Mouse (Mus musculus) lung, embryonic 15.5 days (tissue): ENCODE results near the gene Patj. TPM values are rescaled to one million over a fixed set of nuclear protein-coding genes. Genes with fewer than 3 reads are reported as not detected.

Experiments
- ATAC-seq: fragments of 200-750 bp; cut with Nextera tagmentation; 2 replicates; pipeline ENCODE4 v1.8.0; 2017; ENCODE audit warnings: moderate number of reproducible peaks, borderline replicate concordance; ENCODE audit not compliant: low FRiP score, low TSS enrichment; ENCODE audit errors: extremely low read depth
- H3K27ac ChIP-seq: fragments of 300-500 bp; sonication (generic); 2 replicates; pipeline ENCODE4 v1.5.1; 2015; ENCODE audit warnings: moderate library complexity, mild to moderate bottlenecking, inconsistent platforms
- H3K27me3 ChIP-seq: fragments of 300-500 bp; sonication (generic); 2 replicates; pipeline ENCODE4 v1.6.1; 2015; ENCODE audit warnings: inconsistent platforms
- H3K36me3 ChIP-seq: fragments of 300-500 bp; sonication (generic); 2 replicates; pipeline ENCODE4 v1.6.1; 2015; ENCODE audit warnings: inconsistent platforms
- H3K4me1 ChIP-seq: fragments of 300-500 bp; sonication (generic); 2 replicates; pipeline ENCODE4 v1.6.1; 2015; ENCODE audit warnings: inconsistent platforms
- H3K4me2 ChIP-seq: fragments of 300-500 bp; sonication (generic); 2 replicates; pipeline ENCODE4 v1.6.1; 2015; ENCODE audit warnings: inconsistent platforms, mild to moderate bottlenecking, moderate library complexity
- H3K4me3 ChIP-seq: fragments of 300-500 bp; sonication (generic); 2 replicates; pipeline ENCODE4 v1.5.1; 2015; ENCODE audit warnings: mild to moderate bottlenecking, inconsistent platforms
- H3K9ac ChIP-seq: fragments of 300-500 bp; sonication (generic); 2 replicates; pipeline ENCODE4 v1.6.1; 2015; ENCODE audit warnings: inconsistent platforms
- H3K9me3 ChIP-seq: fragments of 300-500 bp; sonication (generic); 2 replicates; pipeline ENCODE4 v1.6.1; 2016; ENCODE audit warnings: inconsistent platforms
- WGBS: fragments of 180-500 bp; shearing (Covaris S2); methylation state at CpG from one replicate; pipeline ENCODE4 v1.1.7; 2015; 5-methylcytosine and 5-hydroxymethylcytosine counted together
- polyA plus RNA-seq: library from polyadenylated mRNA; unstranded; fragments of >200 nt; fragmentation: Nextera tagmentation; extraction: Ambion mirVana; gene quantifications from 2 replicates; pipeline ENCODE4 v1.2.1, GENCODE M21; 2015

Gene Patj
- polyA plus RNA-seq, 1 experiment from 2014 or later = 23.8 TPM

DNA sequence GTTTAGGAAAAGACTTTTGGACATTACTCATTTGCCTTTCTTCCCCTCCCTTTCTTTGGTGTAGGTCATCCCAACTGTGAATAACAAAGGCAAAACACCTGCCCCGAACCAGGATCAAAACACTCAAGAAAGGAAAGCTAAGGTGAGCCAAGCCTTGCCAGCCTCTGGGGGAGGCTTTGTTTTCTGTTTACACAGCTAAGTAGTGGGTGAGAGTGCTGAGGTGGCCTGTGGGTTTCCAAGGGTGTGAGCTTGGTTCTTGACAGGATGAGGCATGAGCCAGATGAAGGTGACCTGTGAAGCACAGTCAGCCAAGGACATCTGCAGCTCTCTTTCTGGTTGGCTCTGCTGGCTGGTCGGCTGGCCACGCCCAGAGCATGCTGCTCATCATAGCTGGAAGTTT, 139.9 kb downstream of the Patj start:
- H3K27me3 ChIP-seq = no peaks in the 10 kb centered on the region
- ATAC-seq = no peak
- no peaks in the 10 kb centered on the region for H3K9me3 ChIP-seq
- no peak overlapping the region for H3K4me2 ChIP-seq
- 81% methylated on average over 3 of the region's 3 CpGs for WGBS
- no peak overlapping the region for H3K27ac ChIP-seq
- no peak overlapping the region for H3K4me3 ChIP-seq
- H3K9ac ChIP-seq = no peak overlapping the region
- H3K36me3 ChIP-seq = no peaks in the 10 kb centered on the region
- H3K4me1 ChIP-seq = no peaks in the 10 kb centered on the region

DNA sequence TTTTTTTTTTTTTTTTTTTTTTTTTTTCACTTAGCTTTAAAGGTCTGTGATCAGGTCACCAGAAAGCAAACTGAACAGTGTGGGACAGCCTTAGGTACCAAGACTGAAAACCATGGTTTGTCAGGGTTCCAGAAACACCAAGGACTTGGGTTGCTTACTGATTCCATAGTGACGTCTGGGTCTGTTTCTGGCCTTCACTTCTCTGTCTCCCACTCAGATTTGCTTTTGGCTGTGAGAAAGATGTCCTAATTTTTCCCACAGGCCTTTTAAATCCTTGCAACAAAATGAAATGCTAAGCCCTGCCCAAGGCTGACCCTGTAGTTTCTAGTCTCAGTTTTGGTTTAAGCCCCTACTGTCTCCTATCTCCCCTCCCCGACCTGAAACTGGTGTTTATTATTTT, 146.0 kb downstream of the Patj start:
- Histone ChIP-seq H3K27ac (no peak overlapping the region), H3K9me3 (no peaks in the 10 kb centered on the region), H3K36me3 (no peaks in the 10 kb centered on the region), H3K4me3 (no peak overlapping the region), H3K4me2 (no peak overlapping the region), H3K9ac (no peak overlapping the region), H3K4me1 (no peaks in the 10 kb centered on the region), H3K27me3 (no peaks in the 10 kb centered on the region)
- no peak for ATAC-seq
- 65% methylated on average over 2 of the region's 2 CpGs for WGBS

DNA sequence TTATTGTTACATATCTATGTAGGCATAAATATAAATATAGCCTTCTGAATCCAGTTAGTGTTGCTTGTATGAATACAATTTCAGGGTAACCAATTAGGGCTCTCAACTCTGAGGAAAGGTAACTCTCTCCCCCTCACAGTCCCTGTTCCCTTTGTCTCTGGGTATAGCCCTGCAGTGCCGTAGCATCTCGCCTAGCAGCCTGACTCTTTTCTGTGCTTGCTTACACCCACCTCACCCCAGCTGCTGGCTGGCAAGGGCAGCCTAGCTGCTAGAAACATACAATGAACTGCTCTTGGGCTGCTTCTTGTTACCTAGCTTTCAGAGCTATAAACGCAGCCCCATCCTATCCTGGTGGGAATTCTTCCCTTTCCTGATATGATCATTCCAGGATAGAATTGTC, 147.4 kb downstream of the Patj start:
- no peak for ATAC-seq
- Histone ChIP-seq H3K4me2 (no peak overlapping the region), H3K9me3 (no peaks in the 10 kb centered on the region), H3K4me1 (no peaks in the 10 kb centered on the region), H3K27me3 (no peaks in the 10 kb centered on the region), H3K4me3 (no peak overlapping the region), H3K27ac (no peak overlapping the region), H3K36me3 (no peaks in the 10 kb centered on the region), H3K9ac (no peak overlapping the region)
- 75% methylated on average over 3 of the region's 3 CpGs for WGBS

DNA sequence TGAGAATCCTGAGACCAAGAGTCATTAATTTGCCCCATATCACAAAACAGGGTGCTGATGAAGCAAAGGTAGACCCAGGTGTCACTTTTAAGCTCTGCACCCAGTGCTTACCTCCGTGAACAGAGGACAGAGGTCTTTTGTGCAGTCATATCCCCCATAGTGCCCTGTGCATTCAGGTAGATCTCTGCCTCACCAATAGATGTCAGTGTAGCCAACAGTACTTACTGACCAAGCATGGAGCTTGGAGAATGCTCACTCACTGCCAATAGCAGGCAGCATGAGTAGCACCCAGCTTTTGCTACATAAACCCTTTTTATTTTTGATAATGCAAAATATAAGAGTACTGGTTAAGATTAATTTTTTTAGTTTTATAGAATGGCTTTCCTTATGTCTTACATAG, 149.8 kb downstream of the Patj start:
- Histone ChIP-seq H3K27ac (no peak overlapping the region), H3K4me2 (no peak overlapping the region), H3K27me3 (no peaks in the 10 kb centered on the region), H3K4me1 (no peaks in the 10 kb centered on the region), H3K36me3 (no peaks in the 10 kb centered on the region), H3K9ac (no peak overlapping the region), H3K4me3 (no peak overlapping the region), H3K9me3 (no peaks in the 10 kb centered on the region)
- peak; percentile 73; the same call in 1 of the 2 replicates for ATAC-seq
- WGBS = 20% methylated on average over 1 of the region's 1 CpGs

DNA sequence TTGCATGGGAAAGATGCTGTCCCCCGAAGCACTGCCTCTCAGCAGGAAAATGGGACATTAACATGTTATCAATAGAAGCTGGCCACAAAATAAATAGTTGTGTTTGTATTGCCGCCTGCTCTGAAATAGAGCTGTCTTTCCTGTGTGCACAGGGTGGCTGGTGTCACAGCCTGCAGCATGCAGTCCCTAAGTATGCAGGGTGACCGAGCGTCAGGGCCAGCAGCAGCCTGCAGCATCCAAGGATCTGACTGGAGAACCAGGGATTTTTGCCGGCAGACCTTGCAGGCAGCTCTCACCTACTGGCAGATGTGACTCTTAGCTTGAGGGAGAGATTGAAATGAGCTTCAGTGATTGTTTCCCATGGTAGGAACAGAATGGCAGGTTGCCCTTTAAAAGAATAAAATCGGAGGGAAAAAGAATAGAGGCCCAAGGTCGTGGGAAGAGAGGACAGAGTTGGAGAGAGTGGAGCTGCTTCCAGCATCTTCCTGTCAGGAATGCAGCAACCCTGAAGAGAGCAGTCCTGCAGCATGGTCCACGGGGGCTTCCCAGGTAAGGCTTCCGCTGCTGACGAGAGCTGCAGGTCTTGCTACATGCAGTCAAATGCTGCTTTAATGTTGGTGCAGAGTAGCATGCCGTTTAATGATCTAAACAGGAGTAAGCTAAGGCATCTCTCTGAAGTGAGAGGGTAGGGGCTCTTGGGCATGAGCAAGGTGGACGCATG, 151.0 kb downstream of the Patj start:
- no peaks in the 10 kb centered on the region for H3K9me3 ChIP-seq
- H3K9ac ChIP-seq = no peak overlapping the region
- H3K4me2 ChIP-seq = no peak overlapping the region
- H3K4me3 ChIP-seq = no peak overlapping the region
- no peaks in the 10 kb centered on the region for H3K4me1 ChIP-seq
- no peaks in the 10 kb centered on the region for H3K27me3 ChIP-seq
- no peaks in the 10 kb centered on the region for H3K36me3 ChIP-seq
- no peak for ATAC-seq
- WGBS = 56% methylated on average over 12 of the region's 12 CpGs
- H3K27ac ChIP-seq = no peak overlapping the region

DNA sequence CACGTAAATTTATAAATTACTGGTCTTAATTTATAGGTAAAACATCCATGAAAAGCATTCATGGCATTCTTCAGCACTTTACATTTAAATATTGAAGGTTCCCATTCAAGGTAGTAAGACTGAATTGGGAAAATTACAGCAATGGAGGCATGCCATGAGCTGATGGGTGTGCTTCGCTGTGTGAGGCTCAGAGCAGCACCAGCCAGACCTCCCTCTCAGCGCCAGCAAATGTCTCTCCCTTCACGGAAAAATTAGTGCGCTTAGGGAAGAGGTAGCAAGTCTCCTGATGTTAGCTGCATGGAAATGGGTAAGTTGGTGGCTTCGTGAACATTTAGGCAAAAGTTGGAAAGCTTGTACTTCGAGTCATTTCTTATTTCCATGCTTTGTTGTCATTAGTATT, 153.9 kb downstream of the Patj start:
- H3K9ac ChIP-seq = no peak overlapping the region
- H3K36me3 ChIP-seq = no peaks in the 10 kb centered on the region
- 81% methylated on average over 7 of the region's 7 CpGs for WGBS
- no peak overlapping the region for H3K4me3 ChIP-seq
- H3K27me3 ChIP-seq = no peaks in the 10 kb centered on the region
- ATAC-seq = no peak
- no peak overlapping the region for H3K27ac ChIP-seq
- no peaks in the 10 kb centered on the region for H3K4me1 ChIP-seq
- H3K4me2 ChIP-seq = no peak overlapping the region
- H3K9me3 ChIP-seq = no peaks in the 10 kb centered on the region

DNA sequence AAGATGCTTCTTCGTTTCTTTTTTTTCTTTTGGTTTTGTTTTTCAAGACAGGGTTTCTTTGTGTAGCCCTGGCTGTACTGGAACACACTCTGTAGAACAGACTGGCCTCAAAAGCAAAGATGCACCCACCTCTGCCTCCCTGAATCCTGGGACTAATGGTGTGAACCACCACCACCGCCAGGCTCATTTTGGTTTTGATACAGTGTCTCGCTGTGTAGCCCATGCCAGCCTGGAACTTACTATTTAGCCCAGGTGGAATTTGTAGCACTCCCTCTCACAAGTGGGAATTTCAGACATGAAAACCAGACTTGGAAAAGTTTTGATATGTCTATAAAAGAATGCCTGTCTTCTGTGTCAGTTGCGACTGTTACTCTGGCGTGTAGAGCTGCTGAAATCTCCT, 154.5 kb downstream of the Patj start:
- no peak overlapping the region for H3K4me3 ChIP-seq
- H3K4me1 ChIP-seq = no peaks in the 10 kb centered on the region
- WGBS = 91% methylated on average over 5 of the region's 5 CpGs
- H3K27ac ChIP-seq = no peak overlapping the region
- H3K27me3 ChIP-seq = no peaks in the 10 kb centered on the region
- no peak overlapping the region for H3K9ac ChIP-seq
- ATAC-seq = no peak
- H3K9me3 ChIP-seq = no peaks in the 10 kb centered on the region
- H3K4me2 ChIP-seq = no peak overlapping the region
- no peaks in the 10 kb centered on the region for H3K36me3 ChIP-seq

DNA sequence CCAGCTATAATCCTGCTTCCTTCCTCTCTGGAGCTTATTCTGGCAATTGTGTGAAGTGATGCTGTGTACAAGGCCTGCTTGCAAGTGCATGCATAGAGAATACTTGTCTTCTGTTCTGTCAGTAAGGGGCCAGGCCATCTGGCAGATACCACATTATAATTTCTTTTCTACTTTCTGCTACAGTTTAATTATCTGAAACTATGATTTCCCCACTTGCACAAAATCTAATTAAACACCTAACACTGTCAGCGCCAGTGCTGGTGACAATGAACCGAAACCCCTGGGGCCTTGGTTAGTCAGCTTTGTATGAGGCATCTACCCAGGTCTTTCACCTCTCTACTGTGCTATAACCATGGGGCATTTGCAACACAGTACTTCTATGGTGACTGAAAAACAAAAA, 160.1 kb downstream of the Patj start:
- no peak overlapping the region for H3K27ac ChIP-seq
- WGBS = 97% methylated on average over 2 of the region's 2 CpGs

DNA sequence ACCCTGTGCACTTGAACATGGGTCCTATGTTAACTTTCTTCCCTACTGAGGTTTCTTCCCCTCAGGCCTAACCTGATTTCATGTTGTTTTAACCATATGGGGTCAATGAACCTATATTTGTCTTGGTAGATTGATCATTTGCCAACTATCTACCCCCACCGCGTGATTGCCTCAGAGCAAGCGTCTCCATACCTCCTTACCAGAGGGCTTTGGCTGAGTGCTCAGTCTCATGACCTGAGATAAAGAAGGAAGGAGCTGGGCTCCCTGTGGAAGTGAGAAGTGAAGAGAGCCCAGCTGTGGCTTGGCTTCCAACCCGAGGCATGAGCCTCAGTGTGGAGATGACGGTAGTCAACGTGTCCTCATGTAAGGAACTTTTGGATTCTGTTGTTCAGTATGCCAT, 160.9 kb downstream of the Patj start:
- Histone ChIP-seq H3K4me3 (no peak overlapping the region), H3K27ac (no peak overlapping the region), H3K27me3 (no peaks in the 10 kb centered on the region), H3K4me1 (0 out of 2 replicates have a peak, but pooled peaks cover 10% of the 10 kb centered on the region), H3K9ac (no peak overlapping the region), H3K4me2 (no peak overlapping the region), H3K36me3 (no peaks in the 10 kb centered on the region), H3K9me3 (no peaks in the 10 kb centered on the region)
- 66% methylated on average over 6 of the region's 6 CpGs for WGBS
- no peak for ATAC-seq

More for the DNA sequence above, 160.1 kb downstream of the Patj start:
- no peak for ATAC-seq
- no peak overlapping the region for H3K9ac ChIP-seq
- no peaks in the 10 kb centered on the region for H3K27me3 ChIP-seq
- no peak overlapping the region for H3K4me2 ChIP-seq
- H3K4me1 ChIP-seq = 0 out of 2 replicates have a peak, but pooled peaks cover 10% of the 10 kb centered on the region
- H3K36me3 ChIP-seq = no peaks in the 10 kb centered on the region
- no peaks in the 10 kb centered on the region for H3K9me3 ChIP-seq
- H3K4me3 ChIP-seq = no peak overlapping the region

DNA sequence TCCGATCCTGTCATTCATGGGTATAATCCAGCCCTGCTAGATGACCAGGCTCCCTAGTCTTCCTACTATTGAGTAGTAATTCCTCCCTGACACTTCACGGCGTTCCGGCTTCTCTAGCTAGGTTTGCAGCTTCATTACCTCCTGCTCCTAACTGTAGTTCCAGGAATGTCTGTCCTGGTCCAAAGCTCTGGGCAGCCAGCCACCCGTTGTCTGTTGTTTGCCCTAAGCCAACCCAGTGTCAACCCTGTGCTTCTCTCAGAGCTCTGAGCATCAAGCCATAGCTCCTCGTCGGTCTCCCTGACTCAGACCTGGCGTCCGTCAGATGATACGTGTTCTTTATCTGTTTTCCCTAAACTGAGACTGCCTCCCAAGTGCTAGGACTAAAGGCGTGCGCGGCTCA, 161.6 kb downstream of the Patj start:
- WGBS = 83% methylated on average over 13 of the region's 13 CpGs
- Histone ChIP-seq H3K27ac (no peak overlapping the region), H3K9me3 (no peaks in the 10 kb centered on the region), H3K9ac (no peak overlapping the region), H3K4me1 (0 out of 2 replicates have a peak, but pooled peaks cover 10% of the 10 kb centered on the region), H3K27me3 (no peaks in the 10 kb centered on the region), H3K4me2 (no peak overlapping the region), H3K36me3 (no peaks in the 10 kb centered on the region), H3K4me3 (no peak overlapping the region)
- ATAC-seq = no peak

DNA sequence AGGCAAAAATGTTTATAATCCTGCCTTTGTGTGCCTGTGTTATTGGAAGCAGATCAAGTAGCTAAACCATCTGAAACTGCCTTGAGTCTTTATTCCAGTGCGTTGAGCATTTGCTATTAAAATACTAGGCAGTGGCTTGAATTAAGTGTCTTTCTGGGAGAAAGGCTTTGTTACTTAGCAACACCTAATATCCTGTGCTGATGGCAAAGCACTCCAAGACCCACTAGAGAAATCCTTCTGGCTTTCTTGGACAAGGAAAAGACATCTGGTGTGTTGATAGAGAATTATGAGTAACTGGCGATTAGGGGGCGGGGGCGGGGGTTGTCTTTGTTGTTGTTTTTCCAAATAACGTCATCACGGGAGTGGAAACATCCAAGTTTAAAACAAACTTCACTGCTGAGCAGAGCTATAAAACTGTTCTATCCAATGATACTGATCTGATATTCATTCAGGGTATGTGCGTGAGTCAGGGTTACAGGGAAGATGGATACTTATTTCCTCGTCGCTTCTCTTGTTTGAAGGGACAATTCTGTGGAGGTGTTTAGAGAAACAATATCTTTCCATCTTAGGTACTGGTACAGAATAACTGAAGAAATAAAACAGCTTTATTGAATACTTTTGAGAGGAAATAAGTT, 164.7 kb downstream of the Patj start:
- WGBS = 64% methylated on average over 9 of the region's 9 CpGs
- Histone ChIP-seq H3K27me3 (no peaks in the 10 kb centered on the region), H3K4me2 (no peak overlapping the region), H3K4me1 (peaks cover 35% of the 10 kb centered on the region), H3K27ac (no peak overlapping the region), H3K36me3 (no peaks in the 10 kb centered on the region), H3K4me3 (no peak overlapping the region), H3K9me3 (no peaks in the 10 kb centered on the region), H3K9ac (no peak overlapping the region)
- ATAC-seq = no peak

DNA sequence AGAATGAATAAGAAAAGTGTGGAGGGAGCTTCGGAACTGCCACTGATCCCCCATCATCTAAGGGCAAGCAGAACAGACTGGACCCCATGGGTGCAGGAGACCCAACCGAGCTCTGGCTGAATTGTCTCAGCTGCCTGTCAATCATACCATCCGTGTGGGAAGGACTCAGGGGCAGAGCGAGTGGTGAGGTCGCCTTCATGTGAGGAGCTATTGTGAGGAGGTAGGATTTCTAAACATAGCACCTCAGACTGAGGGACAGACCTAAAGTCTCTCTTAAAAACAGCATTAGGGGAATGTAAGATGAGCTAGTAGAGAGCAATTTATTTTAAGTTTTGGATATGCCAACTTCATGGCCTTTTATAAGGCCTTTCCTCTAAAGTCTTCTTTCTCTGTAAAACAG, 167.5 kb downstream of the Patj start:
- Histone ChIP-seq H3K9ac (no peak overlapping the region), H3K4me3 (no peak overlapping the region), H3K9me3 (no peaks in the 10 kb centered on the region), H3K27me3 (no peaks in the 10 kb centered on the region), H3K36me3 (no peaks in the 10 kb centered on the region), H3K4me1 (peaks cover 35% of the 10 kb centered on the region), H3K27ac (peak overlapping the region; percentile 85), H3K4me2 (no peak overlapping the region)
- ATAC-seq = no peak
- WGBS = 57% methylated on average over 5 of the region's 5 CpGs
